10 mouse cellular contexts compared by ENCODE assay signal in the genomic region with DNA sequence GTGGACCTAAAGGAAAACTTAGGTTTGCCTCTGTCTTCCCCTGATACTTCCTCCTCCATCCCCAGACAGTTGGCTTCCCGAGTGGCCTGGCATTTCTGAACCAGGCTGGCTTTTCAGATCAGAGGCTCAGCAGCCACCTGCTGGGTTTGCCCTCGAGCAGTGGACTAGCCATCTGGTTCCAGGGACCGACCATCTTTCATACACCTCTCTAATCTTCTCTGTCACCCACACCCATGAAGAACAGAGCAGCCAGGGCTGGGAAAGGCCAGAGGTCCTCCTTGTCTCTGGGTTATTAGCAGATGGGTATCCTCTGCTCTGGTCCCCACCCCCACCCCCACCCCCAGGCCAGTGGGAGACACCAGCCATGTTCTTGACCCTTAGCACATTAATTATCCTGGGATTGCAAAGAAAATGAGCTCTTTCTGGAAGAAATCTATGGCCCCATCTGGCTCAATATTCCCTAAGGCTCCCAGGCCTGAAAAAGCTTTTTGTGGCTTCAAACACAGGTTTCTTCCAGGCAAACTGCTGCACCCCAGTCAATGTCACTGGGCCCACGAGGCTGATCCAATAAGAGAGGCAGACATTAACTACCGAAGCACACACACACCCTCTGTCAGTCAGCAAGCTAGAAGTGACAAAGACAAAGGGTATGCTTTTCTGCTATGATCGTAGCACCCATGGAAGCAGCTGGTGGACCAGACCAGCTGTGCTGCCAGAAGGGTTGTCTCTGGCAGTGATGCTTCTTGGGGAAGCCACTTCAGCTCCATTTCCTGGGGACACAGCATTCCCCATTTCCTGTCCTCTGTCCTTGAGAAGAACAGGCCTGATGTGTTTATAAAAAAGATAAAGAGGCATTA. TPM values are rescaled to one million over a fixed set of nuclear protein-coding genes. Genes with fewer than 3 reads are reported as not detected.
DNase-seq lines count a peak whose midpoint lies in the region; ATAC-seq and TF ChIP-seq lines count a peak whose summit lies in the region.
"Had no signal": no experiment of that assay in that cellular context is flagged by ENCODE, and none has a peak within 500 bp of the region (broad histone marks: within the 10 kb centered on the region; RNA-seq: fewer than 3 reads in every experiment).

No protein-coding gene starts in this region.

- H3K4me1 ChIP-seq in forebrain, embryonic 11.5 days (replicated peaks; ENCODE audit: control insufficient read depth, insufficient read depth, low read length): 0 out of 2 replicates have a peak, but pooled peaks cover 2% of the 10 kb centered on the region

- no peak overlapping the region for H3K4me2 ChIP-seq in forebrain, embryonic 11.5 days (ENCODE audit: low read depth, low read length, severe bottlenecking)
- H3K4me2 ChIP-seq: heart, embryonic 13.5 days had no signal

- intact Hi-C loops in left cerebral cortex, postnatal 25 days (cut with DNase I): no loop called here
- intact Hi-C loops in heart, postnatal 25 days (cut with DNase I): no loop called here

- 31% methylated on average over 6 of the region's 6 CpGs for WGBS in forebrain, embryonic 11.5 days

- H3K4me3 ChIP-seq in forebrain, embryonic 11.5 days (ENCODE audit: low read depth, low read length): no peak overlapping the region
- no peak overlapping the region for H3K4me3 ChIP-seq in layer of hippocampus, adult 2 months
- H3K4me3 ChIP-seq: heart, embryonic 13.5 days had no signal

- peak; percentile 75 for DNase-seq in MN1 (ENCODE audit: low spot score)
- peak; percentile 77 for DNase-seq in cerebellum, adult 11 months
- DNase-seq in forebrain, embryonic 11.5 days (ENCODE audit: low spot score): peak; percentile 66
- DNase-seq in lung, postnatal 36 days: peak; percentile 49
- no peak for DNase-seq in adrenal gland, adult 18-20 months (ENCODE audit: low spot score in 2 of 2)
- no peak for DNase-seq in left cerebral cortex, postnatal 25 days (ENCODE audit: low spot score in 2 of 2)
- no peak for DNase-seq in layer of hippocampus, adult 2 months (ENCODE audit: low spot score in 2 of 2)
- no peak for DNase-seq in heart, postnatal 25 days (ENCODE audit: low spot score)
- DNase-seq: liver had no signal

- H3K36me3 ChIP-seq in forebrain, embryonic 11.5 days (ENCODE audit: control insufficient read depth, insufficient read depth, low read length): no peaks in the 10 kb centered on the region
- H3K36me3 ChIP-seq: heart, embryonic 13.5 days had no signal

- no peak for TF ChIP-seq CTCF in layer of hippocampus, adult 2 months (conservative IDR thresholded peaks at IDR 0.05)

- peak overlapping the region; percentile 74 for H3K27ac ChIP-seq in forebrain, embryonic 11.5 days (ENCODE audit: low read depth, low read length)
- H3K27ac ChIP-seq in layer of hippocampus, adult 2 months: no peak overlapping the region
- H3K27ac ChIP-seq: heart, embryonic 13.5 days had no signal

- H3K9me3 ChIP-seq in forebrain, embryonic 11.5 days (ENCODE audit: control insufficient read depth, low read length): no peaks in the 10 kb centered on the region
- H3K9me3 ChIP-seq: heart, embryonic 13.5 days had no signal

- H3K27me3 ChIP-seq in forebrain, embryonic 11.5 days (ENCODE audit: control insufficient read depth, insufficient read depth, low read length): no peaks in the 10 kb centered on the region
- H3K27me3 ChIP-seq: heart, embryonic 13.5 days had no signal

- peak; percentile 61; the same call in 1 of the 2 replicates for ATAC-seq in forebrain, embryonic 11.5 days (replicated peaks; ENCODE audit: low FRiP score)

- peak overlapping the region; percentile 27; the same call in 1 of the 2 replicates for H3K9ac ChIP-seq in forebrain, embryonic 11.5 days (ENCODE audit: low read length)
- H3K9ac ChIP-seq: heart, embryonic 13.5 days had no signal

RNA-seq across cellular contexts. Expression of a gene that starts 13.0 kb away (rescaled TPM):
- polyA plus RNA-seq in forebrain, embryonic 11.5 days (2014; fragmentation: Nextera tagmentation; extraction: Ambion mirVana): 231 and 246 TPM in 2 replicates
- 10 to 100 TPM; 43.9 to 56.3 TPM for total RNA-seq in adrenal gland, adult 18-20 months (2021)
- 10 to 100 TPM; 76.1 to 77.5 TPM for total RNA-seq in left cerebral cortex, postnatal 25 days (2021)
- total RNA-seq in layer of hippocampus, adult 2 months (2021): 100 to 1,000 TPM in 1 of 2 experiments, 10 to 100 TPM in 1; 95.2 to 101 TPM
- 10 to 100 TPM; 34.5 to 35.2 TPM for total RNA-seq in heart, postnatal 25 days (2021)

Comparison
In these comparisons a context has a peak if more than half of its experiments do, and no peak if none do; other contexts are left out.
1. DNase-seq: peak in MN1 (single experiment), cerebellum, adult 11 months (single experiment), forebrain, embryonic 11.5 days (single experiment) and lung, postnatal 36 days (single experiment); none in adrenal gland, adult 18-20 months (0 of 2), left cerebral cortex, postnatal 25 days (0 of 2), layer of hippocampus, adult 2 months (0 of 2) and heart, postnatal 25 days (single experiment).